23 mouse cellular contexts compared by ENCODE assay signal in genomic region chr5:142776080-142776479, GRCm38 (mm10). TPM values are rescaled to one million over a fixed set of nuclear protein-coding genes. Genes with fewer than 3 reads are reported as not detected.
DNase-seq lines count a peak whose midpoint lies in the region; ATAC-seq and TF ChIP-seq lines count a peak whose summit lies in the region.
"Had no signal": no experiment of that assay in that cellular context is flagged by ENCODE, and none has a peak within 500 bp of the region (broad histone marks: within the 10 kb centered on the region; RNA-seq: fewer than 3 reads in every experiment).

No protein-coding gene starts in this region.

- no peak for TF ChIP-seq POLR2A in cerebellum, adult 2 months (IDR thresholded peaks at IDR 0.05; ENCODE audit: borderline replicate concordance, insufficient read depth, low read length)

- H3K36me3 ChIP-seq in lung, embryonic 14.5 days (ENCODE audit: insufficient read depth) = peaks cover 74% of the 10 kb centered on the region

- no peaks in the 10 kb centered on the region for H3K27me3 ChIP-seq in cerebellum, adult 2 months (ENCODE audit: control insufficient read depth, insufficient read depth, low read length)
- no peaks in the 10 kb centered on the region for H3K27me3 ChIP-seq in lung, embryonic 14.5 days (ENCODE audit: insufficient read depth, low read length)
- H3K27me3 ChIP-seq: embryonic facial prominence, embryonic 12.5 days; embryonic facial prominence, embryonic 15.5 days; hindbrain, embryonic 12.5 days; hindbrain, embryonic 15.5 days had no signal

- H3K4me1 ChIP-seq in cerebellum, adult 2 months (ENCODE audit: control insufficient read depth, insufficient read depth, low read length) = peaks cover 23% of the 10 kb centered on the region
- H3K4me1 ChIP-seq in lung, embryonic 14.5 days (ENCODE audit: insufficient read depth) = no peaks in the 10 kb centered on the region
- H3K4me1 ChIP-seq: embryonic facial prominence, embryonic 12.5 days had no signal

- DNase-seq in cerebellum, postnatal 10 days = peak; percentile 73 to 83
- no peak for DNase-seq in cerebellum, adult 2 months
- DNase-seq in layer of hippocampus, adult 2 months (ENCODE audit: low spot score in 2 of 2) = no peak
- no peak for DNase-seq in layer of hippocampus, adult 9-10 months (ENCODE audit: low spot score)
- DNase-seq in lung, embryonic 14.5 days = no peak
- no peak for DNase-seq in lung, postnatal 14 days
- peak; percentile 23 for DNase-seq in lung, postnatal 36 days
- DNase-seq in lung, adult 18-20 months = no peak
- DNase-seq: adrenal gland, postnatal 10 days; adrenal gland, postnatal 36 days; cerebellum, adult 18-20 months; cerebellum, postnatal 25 days; forebrain, postnatal 0 days; gastrocnemius, adult 2 months; gastrocnemius, postnatal 14 days; heart, adult 11 months had no signal

- no peak overlapping the region for H3K27ac ChIP-seq in cerebellum, adult 2 months (ENCODE audit: insufficient read depth, low read length)
- H3K27ac ChIP-seq in layer of hippocampus, adult 2 months = no peak overlapping the region
- no peak overlapping the region for H3K27ac ChIP-seq in lung, embryonic 14.5 days (ENCODE audit: low read depth)
- H3K27ac ChIP-seq: embryonic facial prominence, embryonic 12.5 days; embryonic facial prominence, embryonic 15.5 days; gastrocnemius, adult 2 months; hindbrain, embryonic 12.5 days; hindbrain, embryonic 15.5 days had no signal

- no peak for TF ChIP-seq CTCF in cerebellum, adult 2 months (IDR thresholded peaks at IDR 0.05; ENCODE audit: borderline replicate concordance, insufficient read depth, low read depth, low read length)
- peak; percentile 37 for TF ChIP-seq CTCF in layer of hippocampus, adult 2 months (conservative IDR thresholded peaks at IDR 0.05)
- TF ChIP-seq CTCF in lung, embryonic 14.5 days (IDR thresholded peaks at IDR 0.05; ENCODE audit: low read depth) = peak; percentile 21; the same call in 1 of the 2 replicates

- no peak overlapping the region for H3K4me2 ChIP-seq in lung, embryonic 14.5 days
- H3K4me2 ChIP-seq: embryonic facial prominence, embryonic 12.5 days; embryonic facial prominence, embryonic 15.5 days; heart, embryonic 11.5 days; hindbrain, embryonic 12.5 days; hindbrain, embryonic 15.5 days had no signal

- no peak overlapping the region for H3K4me3 ChIP-seq in cerebellum, adult 2 months (replicated peaks; ENCODE audit: insufficient read depth, low read depth, low read length)
- H3K4me3 ChIP-seq in layer of hippocampus, adult 2 months = no peak overlapping the region
- no peak overlapping the region for H3K4me3 ChIP-seq in lung, embryonic 14.5 days (ENCODE audit: low read depth, low read length)
- H3K4me3 ChIP-seq: embryonic facial prominence, embryonic 12.5 days; embryonic facial prominence, embryonic 15.5 days; gastrocnemius, adult 2 months; hindbrain, embryonic 12.5 days; hindbrain, embryonic 15.5 days had no signal

- WGBS in cerebellum, adult 2 months = 31% methylated on average over 13 of the region's 13 CpGs
- 83% methylated on average over 13 of the region's 13 CpGs for WGBS in lung, embryonic 14.5 days

- no peak for ATAC-seq in lung, embryonic 14.5 days (ENCODE audit: insufficient read depth)
- ATAC-seq: activated CD4-positive, CD25-positive, alpha-beta regulatory T cell, adult 4 months; forebrain, embryonic 14.5 days; forebrain, postnatal 0 days had no signal

- no peak overlapping the region for H3K9ac ChIP-seq in lung, embryonic 14.5 days
- H3K9ac ChIP-seq: embryonic facial prominence, embryonic 12.5 days; embryonic facial prominence, embryonic 15.5 days; forebrain, postnatal 0 days; hindbrain, embryonic 12.5 days; hindbrain, embryonic 15.5 days had no signal

- no peaks in the 10 kb centered on the region for H3K9me3 ChIP-seq in lung, embryonic 14.5 days (ENCODE audit: low read depth, low read length)
- H3K9me3 ChIP-seq: embryonic facial prominence, embryonic 12.5 days; embryonic facial prominence, embryonic 15.5 days; hindbrain, embryonic 12.5 days; hindbrain, embryonic 15.5 days had no signal

RNA-seq across cellular contexts. Expression of gene Tnrc18, which starts 41.4 kb away (rescaled TPM):
- 29.3 and 36.5 TPM in 2 replicates for polyA plus RNA-seq in cerebellum, adult 2 months (2012; rRNA removed)
- total RNA-seq in layer of hippocampus, adult 2 months (2021) = 100 to 1,000 TPM; 142 to 143 TPM
- 38.4 and 40.4 TPM in 2 replicates for polyA plus RNA-seq in lung, embryonic 14.5 days (2014; fragmentation: Nextera tagmentation; extraction: Ambion mirVana)

Comparison
In these comparisons a context has a peak if more than half of its experiments do, and no peak if none do; other contexts are left out.
1. DNase-seq: peak in cerebellum, postnatal 10 days (2 of 2) and lung, postnatal 36 days (single experiment); none in cerebellum, adult 2 months (0 of 2), layer of hippocampus, adult 2 months (0 of 2), layer of hippocampus, adult 9-10 months (single experiment), lung, embryonic 14.5 days (single experiment), lung, postnatal 14 days (single experiment) and lung, adult 18-20 months (0 of 2).